Mouse (Mus musculus) G1E (cell line): ENCODE measurements around the gene Eif3c.

ENCODE experiments used
- CTCF ChIP-seq: IDR thresholded peaks from 2 replicates; pipeline ENCODE4 v1.5.1; 2012; ENCODE audit warnings: low read depth, low read length, inconsistent platforms, mixed read lengths
- GATA1 ChIP-seq: IDR thresholded peaks from 2 replicates; pipeline ENCODE4 v1.6.1; 2012; ENCODE audit warnings: borderline replicate concordance, low read length, inconsistent platforms, mixed read lengths

GRCm38 (mm10) chr7:126528166-126528577 lies 38.0 kb downstream of the Eif3c start:
- TF ChIP-seq CTCF (no peak), GATA1 (no peak)
